9 mouse cellular contexts compared by ENCODE assay signal in the genomic region with DNA sequence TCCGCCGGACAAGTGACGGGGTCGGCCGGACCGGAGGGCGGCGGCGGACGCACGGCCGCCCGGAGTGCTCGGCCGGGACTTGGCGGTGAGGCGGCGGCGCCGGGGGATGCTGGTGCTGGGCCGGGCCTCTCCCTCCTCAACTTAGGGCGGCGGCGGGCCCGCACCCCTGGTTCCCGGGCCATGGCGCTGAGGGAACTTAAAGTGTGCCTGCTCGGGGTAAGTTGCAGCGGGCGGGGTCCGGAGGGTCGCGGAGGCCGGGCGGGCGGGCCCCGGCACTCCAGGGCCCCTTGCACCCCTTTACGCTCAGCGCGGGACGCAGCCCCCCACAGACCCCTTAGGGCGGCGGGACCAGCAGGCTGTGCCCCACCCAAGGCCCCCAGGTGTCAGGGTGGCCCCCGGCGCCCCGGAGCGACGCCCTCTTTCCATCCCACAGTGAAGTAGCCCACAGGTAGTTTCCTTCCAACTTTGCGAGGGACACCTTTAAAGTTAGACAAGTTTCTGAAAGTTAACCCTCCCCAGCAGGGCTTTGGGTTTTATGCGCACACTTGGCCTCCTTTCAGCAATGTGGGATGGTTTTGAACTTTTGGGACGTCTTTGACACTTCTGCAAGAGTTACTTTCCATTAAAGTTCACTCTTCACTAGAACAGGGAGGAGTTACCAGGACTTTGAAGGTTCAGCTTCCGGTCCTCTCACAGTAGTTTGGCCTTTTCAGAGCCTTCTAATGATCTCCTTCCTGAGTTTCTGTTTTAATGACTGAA. TPM values are rescaled to one million over a fixed set of nuclear protein-coding genes. Genes with fewer than 3 reads are reported as not detected.
DNase-seq lines count a peak whose midpoint lies in the region; ATAC-seq and TF ChIP-seq lines count a peak whose summit lies in the region.
"Had no signal": no experiment of that assay in that cellular context is flagged by ENCODE, and none has a peak within 500 bp of the region (broad histone marks: within the 10 kb centered on the region; RNA-seq: fewer than 3 reads in every experiment).

No protein-coding gene starts in this region.

- no peak for TF ChIP-seq CTCF in midbrain, postnatal 0 days (IDR thresholded peaks at IDR 0.05)

- H3K9ac ChIP-seq in heart, embryonic 13.5 days = peak overlapping the region; percentile 99
- H3K9ac ChIP-seq in embryonic facial prominence, embryonic 12.5 days = peak overlapping the region; percentile 94
- peak overlapping the region; percentile 90 for H3K9ac ChIP-seq in intestine, embryonic 15.5 days
- peak overlapping the region; percentile 80 for H3K9ac ChIP-seq in midbrain, postnatal 0 days (replicated peaks; ENCODE audit: low read length, poor library complexity, severe bottlenecking)

- H3K4me3 ChIP-seq in heart, embryonic 13.5 days = peak overlapping the region; percentile 99
- peak overlapping the region; percentile 98 for H3K4me3 ChIP-seq in embryonic facial prominence, embryonic 12.5 days
- peak overlapping the region; percentile 100 for H3K4me3 ChIP-seq in intestine, embryonic 15.5 days (replicated peaks)
- peak overlapping the region; percentile 86 for H3K4me3 ChIP-seq in midbrain, postnatal 0 days (ENCODE audit: low read depth, low read length)

- peaks cover 49% of the 10 kb centered on the region for H3K4me1 ChIP-seq in heart, embryonic 13.5 days
- H3K4me1 ChIP-seq in embryonic facial prominence, embryonic 12.5 days = peaks cover 17% of the 10 kb centered on the region
- peaks cover 16% of the 10 kb centered on the region for H3K4me1 ChIP-seq in intestine, embryonic 15.5 days (replicated peaks)
- H3K4me1 ChIP-seq in midbrain, postnatal 0 days (ENCODE audit: insufficient read depth, low read length) = peaks cover 16% of the 10 kb centered on the region

- no peak for ATAC-seq in heart, embryonic 13.5 days (ENCODE audit: extremely low read depth, insufficient number of reproducible peaks, low FRiP score, low TSS enrichment)
- ATAC-seq in CD4-positive, CD25-positive, alpha-beta regulatory T cell, adult 4 months = peak; percentile 42
- peak; percentile 57; the same call in 1 of the 2 replicates for ATAC-seq in embryonic facial prominence, embryonic 12.5 days (ENCODE audit: insufficient number of reproducible peaks, insufficient read depth, low FRiP score, low TSS enrichment)
- ATAC-seq in intestine, embryonic 15.5 days = no peak; the same call in 1 of the 2 replicates
- ATAC-seq in midbrain, postnatal 0 days (ENCODE audit: low FRiP score) = no peak; the same call in none of the 2 replicates

- peaks cover 43% of the 10 kb centered on the region for H3K36me3 ChIP-seq in heart, embryonic 13.5 days
- peaks cover 37% of the 10 kb centered on the region for H3K36me3 ChIP-seq in embryonic facial prominence, embryonic 12.5 days
- peaks cover 16% of the 10 kb centered on the region for H3K36me3 ChIP-seq in intestine, embryonic 15.5 days
- peaks cover 10% of the 10 kb centered on the region; the same call in 1 of the 2 replicates for H3K36me3 ChIP-seq in midbrain, postnatal 0 days (ENCODE audit: insufficient read depth, low read length)

- H3K4me2 ChIP-seq in heart, embryonic 13.5 days = peak overlapping the region; percentile 84
- peak overlapping the region; percentile 73 for H3K4me2 ChIP-seq in embryonic facial prominence, embryonic 12.5 days (replicated peaks)
- peak overlapping the region; percentile 73 for H3K4me2 ChIP-seq in intestine, embryonic 15.5 days (replicated peaks)
- peak overlapping the region; percentile 98 for H3K4me2 ChIP-seq in midbrain, postnatal 0 days (ENCODE audit: low read depth, low read length, poor library complexity, severe bottlenecking)

- DNase-seq in heart, adult 9 months (ENCODE audit: low spot score in 2 of 2) = no peak
- no peak for DNase-seq in midbrain, postnatal 0 days (ENCODE audit: low spot score)
- no peak for DNase-seq in adrenal gland, postnatal 10 days
- no peak for DNase-seq in urinary bladder, adult 2 months (ENCODE audit: low spot score)

- H3K9me3 ChIP-seq in heart, embryonic 13.5 days = no peaks in the 10 kb centered on the region
- H3K9me3 ChIP-seq in embryonic facial prominence, embryonic 12.5 days = no peaks in the 10 kb centered on the region
- H3K9me3 ChIP-seq in intestine, embryonic 15.5 days = no peaks in the 10 kb centered on the region
- H3K9me3 ChIP-seq in midbrain, postnatal 0 days (ENCODE audit: low read length) = no peaks in the 10 kb centered on the region

- H3K27ac ChIP-seq in heart, embryonic 13.5 days (replicated peaks) = peak overlapping the region; percentile 79
- H3K27ac ChIP-seq in embryonic facial prominence, embryonic 12.5 days = peak overlapping the region; percentile 57; the same call in 1 of the 2 replicates
- H3K27ac ChIP-seq in intestine, embryonic 15.5 days = peak overlapping the region; percentile 52
- no peak overlapping the region for H3K27ac ChIP-seq in midbrain, postnatal 0 days (ENCODE audit: low read depth, low read length)

- under 1% methylated on average over 52 of the region's 52 CpGs for WGBS in heart, embryonic 13.5 days
- 1% methylated on average over 43 of the region's 52 CpGs for WGBS in embryonic facial prominence, embryonic 12.5 days
- under 1% methylated on average over 51 of the region's 52 CpGs for WGBS in intestine, embryonic 15.5 days
- WGBS in midbrain, postnatal 0 days = 1% methylated on average over 33 of the region's 52 CpGs

- no peaks in the 10 kb centered on the region for H3K27me3 ChIP-seq in heart, embryonic 13.5 days (replicated peaks)
- H3K27me3 ChIP-seq in embryonic facial prominence, embryonic 12.5 days = no peaks in the 10 kb centered on the region
- H3K27me3 ChIP-seq in intestine, embryonic 15.5 days (replicated peaks) = no peaks in the 10 kb centered on the region
- no peaks in the 10 kb centered on the region for H3K27me3 ChIP-seq in midbrain, postnatal 0 days (ENCODE audit: insufficient read depth, low read length)

RNA-seq across cellular contexts. Expression of a gene that starts 0.5 kb away (rescaled TPM):
- polyA plus RNA-seq in heart, embryonic 13.5 days (2015; fragmentation: Nextera tagmentation; extraction: Ambion mirVana) = 25.5 and 26.0 TPM in 2 replicates
- 1 to 10 TPM; 7.3 to 8.7 TPM for polyA plus RNA-seq in CD4-positive, CD25-positive, alpha-beta regulatory T cell, adult 4 months (2017; shearing (Covaris generic))
- 48.0 and 48.7 TPM in 2 replicates for polyA plus RNA-seq in embryonic facial prominence, embryonic 12.5 days (2016; fragmentation: Nextera tagmentation; extraction: Ambion mirVana)
- polyA plus RNA-seq in intestine, embryonic 15.5 days (2015; fragmentation: Nextera tagmentation; extraction: Ambion mirVana) = 31.8 and 33.6 TPM in 2 replicates
- total RNA-seq in midbrain, postnatal 0 days (2014; rRNA removed) = 22.4 and 23.7 TPM in 2 replicates
- 31.2 and 34.7 TPM in 2 replicates for polyA plus RNA-seq in midbrain, postnatal 0 days (2015; fragmentation: Nextera tagmentation; extraction: Ambion mirVana)
- 10 to 100 TPM; 28.3 to 29.8 TPM for total RNA-seq in adrenal gland, postnatal 10 days (2021)
- 16.1 and 23.4 TPM in 2 replicates for polyA plus RNA-seq in urinary bladder, adult 2 months (2012; rRNA removed)

RNA-seq across cellular contexts. Expression of a gene that starts 59.1 kb away (rescaled TPM):
- polyA plus RNA-seq in heart, embryonic 13.5 days (2015; fragmentation: Nextera tagmentation; extraction: Ambion mirVana) = not detected in 2 replicates
- polyA plus RNA-seq in CD4-positive, CD25-positive, alpha-beta regulatory T cell, adult 4 months (2017; shearing (Covaris generic)) = not detected
- not detected in 2 replicates for polyA plus RNA-seq in embryonic facial prominence, embryonic 12.5 days (2016; fragmentation: Nextera tagmentation; extraction: Ambion mirVana)
- polyA plus RNA-seq in intestine, embryonic 15.5 days (2015; fragmentation: Nextera tagmentation; extraction: Ambion mirVana) = not detected in 2 replicates
- total RNA-seq in midbrain, postnatal 0 days (2014; rRNA removed) = not detected in 2 replicates
- polyA plus RNA-seq in midbrain, postnatal 0 days (2015; fragmentation: Nextera tagmentation; extraction: Ambion mirVana) = not detected in 2 replicates
- not detected for total RNA-seq in adrenal gland, postnatal 10 days (2021)
- not detected in 2 replicates for polyA plus RNA-seq in urinary bladder, adult 2 months (2012; rRNA removed)
- total RNA-seq: neutrophil, adult 5-6 weeks had no signal

Comparison
In these comparisons a context has a peak if more than half of its experiments do, and no peak if none do; other contexts are left out.
1. ATAC-seq: peak in CD4-positive, CD25-positive, alpha-beta regulatory T cell, adult 4 months (single experiment) and embryonic facial prominence, embryonic 12.5 days (single experiment); none in heart, embryonic 13.5 days (single experiment), intestine, embryonic 15.5 days (single experiment) and midbrain, postnatal 0 days (single experiment).
2. Peak in every context shown above with its lines, with median percentiles within 50 percentile points of each other: H3K4me2 ChIP-seq, H3K4me3 ChIP-seq and H3K9ac ChIP-seq.